Mouse (Mus musculus) forebrain, postnatal 0 days (tissue): ENCODE measurements around the gene Macrod1. TPM values are rescaled to one million over a fixed set of nuclear protein-coding genes. Genes with fewer than 3 reads are reported as not detected.

Experiments
- ATAC-seq: fragments of 200-750 bp; cut with Nextera tagmentation; 2 replicates; pipeline ENCODE4 v1.8.0; 2017; ENCODE audit warnings: mild to moderate bottlenecking, moderate library complexity
- DNase-seq: peaks from one replicate; pipeline ENCODE4 v3.0.0-alpha.2; 2015
- H3K27ac ChIP-seq: fragments of 300-500 bp; sonication (generic); 2 replicates; pipeline ENCODE4 v1.5.1; 2014; ENCODE audit warnings: low read depth, mild to moderate bottlenecking, antibody characterized with exemption, low read length, moderate library complexity, mixed read lengths
- H3K27me3 ChIP-seq: fragments of 300-500 bp; sonication (generic); 2 replicates; pipeline ENCODE4 v1.6.1; 2014; ENCODE audit warnings: mild to moderate bottlenecking, low read length, mixed read lengths; ENCODE audit not compliant: insufficient read depth
- H3K36me3 ChIP-seq: fragments of 300-500 bp; sonication (generic); 2 replicates; pipeline ENCODE4 v1.6.1; 2014; ENCODE audit warnings: mild to moderate bottlenecking, moderate library complexity; ENCODE audit not compliant: insufficient read depth
- H3K4me1 ChIP-seq: fragments of 300-500 bp; sonication (generic); 2 replicates; pipeline ENCODE4 v1.6.1; 2014; ENCODE audit warnings: antibody characterized with exemption; ENCODE audit not compliant: insufficient read depth
- H3K4me2 ChIP-seq: fragments of 300-500 bp; sonication (generic); 2 replicates; pipeline ENCODE4 v1.6.1; 2014; ENCODE audit warnings: low read depth, mild to moderate bottlenecking, moderate library complexity
- H3K4me3 ChIP-seq: fragments of 300-500 bp; sonication (generic); 2 replicates; pipeline ENCODE4 v1.5.1; 2014; ENCODE audit warnings: low read depth, low read length, mixed read lengths
- H3K9ac ChIP-seq: fragments of 300-500 bp; sonication (generic); 2 replicates; pipeline ENCODE4 v1.6.1; 2014; ENCODE audit warnings: mild to moderate bottlenecking
- H3K9me3 ChIP-seq: fragments of 300-500 bp; sonication (generic); 2 replicates; pipeline ENCODE4 v1.6.1; 2016; ENCODE audit warnings: low read length
- CTCF ChIP-seq: sonication (generic); IDR thresholded peaks from 2 replicates; pipeline ENCODE4 v1.5.1; 2016; ENCODE audit warnings: antibody characterized with exemption, control low read depth, low read depth
- WGBS: fragments of 180-500 bp; shearing (Covaris S2); extraction: QIAGEN DNeasy Blood & Tissue Kit; methylation state at CpG from one replicate; pipeline ENCODE4 v1.1.7; 2014; 5-methylcytosine and 5-hydroxymethylcytosine counted together
- polyA plus RNA-seq: library from polyadenylated mRNA; unstranded; fragments of >200 nt; fragmentation: Nextera tagmentation; extraction: Ambion mirVana; gene quantifications from 2 replicates; pipeline ENCODE4 v1.2.1, GENCODE M21; 2015
- total RNA-seq: library from RNA; depleted of rRNA; stranded (reverse); fragments of >200 nt; gene quantifications from 2 replicates; pipeline ENCODE4 v1.2.3, GENCODE M21; 2014

The Macrod1 gene
- total and polyA plus RNA-seq, 2 experiments from 2014 or later = 8.0 to 8.1 TPM

- Histone ChIP-seq H3K36me3 (peaks cover 48% of the 10 kb centered on the region), H3K9ac (no peak overlapping the region), H3K27me3 (no peaks in the 10 kb centered on the region), H3K4me3 (no peak overlapping the region), H3K27ac (no peak overlapping the region), H3K9me3 (no peaks in the 10 kb centered on the region), H3K4me1 (0 out of 2 replicates have a peak, but pooled peaks cover 5% of the 10 kb centered on the region), H3K4me2 (no peak overlapping the region)
- peak; percentile 24; the same call in 1 of the 2 replicates for ATAC-seq
- no peak for DNase-seq
- WGBS = 70% methylated on average over 9 of the region's 9 CpGs
- TF ChIP-seq CTCF = no peak
These were observed 140.8 kb downstream of the Macrod1 start for GRCm38 (mm10) chr19:7197445-7197844.

GRCm38 (mm10) chr19:7199089-7199488, 142.5 kb downstream of the Macrod1 start:
- no peaks in the 10 kb centered on the region for H3K9me3 ChIP-seq
- no peak overlapping the region for H3K9ac ChIP-seq
- no peaks in the 10 kb centered on the region for H3K4me1 ChIP-seq
- TF ChIP-seq CTCF = no peak
- no peak for ATAC-seq
- H3K4me2 ChIP-seq = no peak overlapping the region
- DNase-seq = no peak
- H3K4me3 ChIP-seq = no peak overlapping the region
- 96% methylated on average over 13 of the region's 13 CpGs for WGBS
- no peak overlapping the region for H3K27ac ChIP-seq
- peaks cover 61% of the 10 kb centered on the region for H3K36me3 ChIP-seq
- H3K27me3 ChIP-seq = no peaks in the 10 kb centered on the region

DNA sequence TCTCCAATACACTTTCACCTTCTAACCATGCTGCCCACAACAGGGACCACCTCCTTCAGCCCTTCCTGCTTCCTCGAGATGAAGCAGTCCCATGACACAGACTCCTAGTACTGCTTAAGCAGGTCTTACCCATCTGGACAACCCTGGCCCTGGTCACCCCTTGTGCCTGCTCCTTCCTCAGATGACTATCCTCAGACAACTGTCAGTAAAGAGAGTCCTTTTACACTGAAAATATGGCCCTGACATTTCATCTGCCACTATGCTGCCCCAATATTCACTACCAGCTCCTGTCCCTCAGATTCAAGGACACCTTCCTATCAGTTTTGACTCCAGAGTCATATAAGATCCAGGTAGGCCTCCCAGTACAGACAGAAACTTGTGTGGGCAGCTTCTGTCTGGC, 143.8 kb downstream of the Macrod1 start:
- Histone ChIP-seq H3K4me3 (no peak overlapping the region), H3K27ac (no peak overlapping the region), H3K36me3 (peaks cover 61% of the 10 kb centered on the region), H3K9me3 (no peaks in the 10 kb centered on the region), H3K27me3 (no peaks in the 10 kb centered on the region), H3K4me2 (no peak overlapping the region), H3K4me1 (peaks cover 7% of the 10 kb centered on the region; the same call in 1 of the 2 replicates), H3K9ac (no peak overlapping the region)
- DNase-seq (no peak), ATAC-seq (no peak)
- WGBS = 54% methylated on average over 1 of the region's 1 CpGs
- no peak for TF ChIP-seq CTCF

DNA sequence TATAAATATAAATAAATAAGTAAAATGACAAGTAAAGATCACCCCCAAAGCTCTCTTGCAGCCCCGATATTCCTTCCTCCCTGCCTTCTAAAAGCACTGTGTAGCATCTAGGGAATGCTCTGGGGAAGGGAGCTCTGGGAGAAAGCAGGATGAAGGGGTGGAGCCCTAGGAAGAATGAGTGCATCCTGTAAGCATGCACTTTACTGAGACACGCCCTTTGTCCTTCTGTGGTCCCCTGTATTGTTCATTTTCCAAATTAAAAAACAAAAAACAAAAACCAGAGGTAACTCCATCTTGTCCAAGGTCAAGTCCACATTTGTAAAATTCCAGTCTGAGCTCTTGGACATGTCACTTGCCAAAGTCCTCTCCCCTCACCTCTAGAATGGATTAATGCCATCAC, 148.3 kb downstream of the Macrod1 start:
- peak overlapping the region; percentile 67 for H3K4me2 ChIP-seq
- no peak overlapping the region for H3K27ac ChIP-seq
- H3K9ac ChIP-seq = peak overlapping the region; percentile 80; the same call in 1 of the 2 replicates
- no peak for DNase-seq
- H3K36me3 ChIP-seq = peaks cover 34% of the 10 kb centered on the region
- TF ChIP-seq CTCF = no peak
- no peaks in the 10 kb centered on the region for H3K9me3 ChIP-seq
- no peaks in the 10 kb centered on the region for H3K27me3 ChIP-seq
- H3K4me1 ChIP-seq = peaks cover 8% of the 10 kb centered on the region; the same call in 1 of the 2 replicates
- 71% methylated on average over 2 of the region's 2 CpGs for WGBS
- ATAC-seq = no peak
- peak overlapping the region; percentile 92 for H3K4me3 ChIP-seq

- Histone ChIP-seq H3K27ac (peak overlapping the region; percentile 94; the same call in 1 of the 2 replicates), H3K4me3 (peak overlapping the region; percentile 92), H3K27me3 (no peaks in the 10 kb centered on the region), H3K4me2 (peak overlapping the region; percentile 67), H3K36me3 (peaks cover 30% of the 10 kb centered on the region), H3K9me3 (no peaks in the 10 kb centered on the region), H3K4me1 (peaks cover 8% of the 10 kb centered on the region; the same call in 1 of the 2 replicates), H3K9ac (peak overlapping the region; percentile 80)
- ATAC-seq (no peak), DNase-seq (no peak)
- no peak for TF ChIP-seq CTCF
- WGBS = 28% methylated on average over 7 of the region's 7 CpGs
These were observed 148.7 kb downstream of the Macrod1 start for GRCm38 (mm10) chr19:7205326-7205725.

- peak within 1 kb of the TSS; percentile 67 for H3K4me2 ChIP-seq
- no peaks in the 10 kb centered on the region for H3K9me3 ChIP-seq
- TF ChIP-seq CTCF = peak; percentile 16; the same call in 1 of the 2 replicates
- peak within 1 kb of the TSS; percentile 92 for H3K4me3 ChIP-seq
- ATAC-seq (peak; percentile 98), DNase-seq (peak; percentile 95)
- 2% methylated on average over 71 of the region's 79 CpGs for WGBS
- H3K4me1 ChIP-seq = peaks cover 8% of the 10 kb centered on the region; the same call in 1 of the 2 replicates
- peak within 1 kb of the TSS; percentile 80 for H3K9ac ChIP-seq
- peak within 1 kb of the TSS; percentile 94 for H3K27ac ChIP-seq
- H3K27me3 ChIP-seq = no peaks in the 10 kb centered on the region
- peaks cover 23% of the 10 kb centered on the region for H3K36me3 ChIP-seq
These were observed 149.4 kb downstream of the Macrod1 start, which contains the start of gene Otub1 for GRCm38 (mm10) chr19:7205753-7206736. TSS of gene Otub1 (minus strand) at chr19:7206316.
